Mouse (Mus musculus) forebrain, embryonic 10.5 days (tissue): Measurements from ENCODE around the gene Tfap4. TPM values are rescaled to one million over a fixed set of nuclear protein-coding genes. Genes with fewer than 3 reads are reported as not detected.

ENCODE experiments used
- DNase-seq: peaks from one replicate; pipeline ENCODE4 v3.0.0-alpha.2; 2017; ENCODE audit warnings: low spot score; ENCODE audit errors: extremely low spot score
- H3K27ac ChIP-seq: fragments of 300-500 bp; sonication (generic); 2 replicates; pipeline ENCODE4 v1.5.1; 2016; ENCODE audit warnings: mild to moderate bottlenecking
- H3K27me3 ChIP-seq: fragments of 300-500 bp; sonication (generic); 2 replicates; pipeline ENCODE4 v1.6.1; 2016; ENCODE audit warnings: mild to moderate bottlenecking; ENCODE audit not compliant: poor library complexity, severe bottlenecking
- H3K36me3 ChIP-seq: fragments of 300-500 bp; sonication (generic); replicated peaks from 2 replicates; pipeline ENCODE4 v1.6.1; 2016; ENCODE audit warnings: mild to moderate bottlenecking, moderate library complexity
- H3K4me1 ChIP-seq: fragments of 300-500 bp; sonication (generic); 2 replicates; pipeline ENCODE4 v1.6.1; 2016
- H3K4me3 ChIP-seq: fragments of 300-500 bp; sonication (generic); 2 replicates; pipeline ENCODE4 v1.5.1; 2016; ENCODE audit warnings: mild to moderate bottlenecking, moderate library complexity
- H3K9me3 ChIP-seq: fragments of 300-500 bp; sonication (generic); 2 replicates; pipeline ENCODE4 v1.6.1; 2016; ENCODE audit warnings: mild to moderate bottlenecking, moderate library complexity
- WGBS: fragments of 180-500 bp; shearing (Covaris S2); methylation state at CpG from one replicate; pipeline ENCODE4 v1.1.7; 2016; 5-methylcytosine and 5-hydroxymethylcytosine counted together
- polyA plus RNA-seq: library from polyadenylated mRNA; unstranded; fragments of >200 nt; fragmentation: Nextera tagmentation; extraction: Ambion mirVana; gene quantifications from 2 replicates; pipeline ENCODE4 v1.2.1, GENCODE M21; 2016

The Tfap4 gene
- polyA plus RNA-seq, 1 experiment from 2014 or later, result 32.0 TPM

DNA sequence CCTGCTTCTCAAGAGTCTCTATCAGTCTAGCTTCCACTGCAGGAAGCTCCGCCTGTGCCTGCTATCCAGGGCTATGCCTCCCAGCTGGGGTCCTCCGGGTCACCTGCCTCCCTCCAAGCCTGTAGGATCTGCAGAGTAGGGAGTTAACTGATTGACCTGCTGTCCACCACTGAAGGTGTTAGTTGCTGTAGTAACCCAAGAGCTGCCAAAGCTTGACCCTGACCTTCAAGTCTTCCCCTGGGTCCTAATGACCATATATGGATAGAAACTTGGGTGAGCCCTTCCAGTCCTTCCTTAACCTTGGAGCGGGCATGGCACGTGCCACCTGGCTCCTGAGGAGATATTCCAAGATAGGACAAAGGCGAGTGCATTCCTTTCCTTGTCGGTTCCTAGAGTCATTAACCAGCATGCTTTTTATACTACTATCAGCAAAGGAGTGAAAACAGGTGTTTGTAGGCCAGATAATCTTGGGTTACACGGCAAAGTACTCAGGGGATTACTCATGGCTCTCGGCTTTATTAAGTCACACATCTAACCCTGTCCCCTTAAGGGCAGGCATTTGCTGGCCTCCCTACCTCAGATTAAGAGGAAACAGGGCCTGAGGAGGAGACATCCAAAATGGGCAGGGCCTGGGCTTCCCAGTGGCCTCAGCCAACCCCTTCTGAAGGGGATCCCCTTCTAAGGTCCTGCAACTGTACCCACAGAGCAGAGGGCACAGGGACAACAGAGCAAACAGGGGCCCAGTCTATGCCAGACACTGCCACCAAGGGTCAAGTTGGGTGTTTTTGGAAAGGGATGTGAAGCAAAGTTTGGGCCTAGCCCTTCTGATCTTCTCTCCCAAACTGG, 61.7 kb downstream of the Tfap4 start:
- Histone ChIP-seq H3K27ac (0 out of 2 replicates have a peak overlapping the region, but pooled peaks have one; percentile 4), H3K27me3 (no peaks in the 10 kb centered on the region), H3K4me1 (no peaks in the 10 kb centered on the region; the same call in 1 of the 2 replicates), H3K36me3 (0 out of 2 replicates have a peak, but pooled peaks cover 3% of the 10 kb centered on the region), H3K9me3 (no peaks in the 10 kb centered on the region), H3K4me3 (no peak overlapping the region)
- WGBS, result 83% methylated on average over 8 of the region's 8 CpGs
- DNase-seq, result no peak

- Histone ChIP-seq H3K4me1 (no peaks in the 10 kb centered on the region; the same call in 1 of the 2 replicates), H3K9me3 (no peaks in the 10 kb centered on the region), H3K27me3 (no peaks in the 10 kb centered on the region), H3K36me3 (peaks cover 11% of the 10 kb centered on the region; the same call in 1 of the 2 replicates), H3K27ac (no peak overlapping the region), H3K4me3 (no peak overlapping the region)
- DNase-seq, result no peak
- WGBS, result 92% methylated on average over 3 of the region's 3 CpGs
These were observed 63.2 kb downstream of the Tfap4 start for GRCm38 (mm10) chr16:4496470-4496869.

- DNase-seq, result no peak
- WGBS, result 89% methylated on average over 5 of the region's 5 CpGs
- Histone ChIP-seq H3K4me3 (no peak overlapping the region), H3K4me1 (no peaks in the 10 kb centered on the region; the same call in 1 of the 2 replicates), H3K27ac (no peak overlapping the region), H3K36me3 (peaks cover 12% of the 10 kb centered on the region; the same call in 1 of the 2 replicates), H3K27me3 (no peaks in the 10 kb centered on the region), H3K9me3 (no peaks in the 10 kb centered on the region)
These were observed 63.8 kb downstream of the Tfap4 start for GRCm38 (mm10) chr16:4495861-4496260.

Other genes with a start within 250 kb of the Tfap4 start
- 0.30 and 0.35 TPM in 2 replicates for gene Adcy9, start 139.4 kb downstream of the Tfap4 start, polyA plus RNA-seq
- gene Srl, start 18.0 kb downstream of the Tfap4 start, polyA plus RNA-seq, result 23.8 and 29.4 TPM in 2 replicates
- 22.5 and 23.2 TPM in 2 replicates for gene Glis2, start 34.9 kb upstream of the Tfap4 start, polyA plus RNA-seq
- gene Pam16, start 65.1 kb upstream of the Tfap4 start, polyA plus RNA-seq, result 93.5 and 94.7 TPM in 2 replicates
- gene Vasn, start 80.1 kb upstream of the Tfap4 start, polyA plus RNA-seq, result 9.2 and 9.3 TPM in 2 replicates
- 63.7 and 66.3 TPM in 2 replicates for gene Dnaja3, start 80.1 kb upstream of the Tfap4 start, polyA plus RNA-seq
- 17.6 and 19.1 TPM in 2 replicates for gene Coro7, start 119.9 kb upstream of the Tfap4 start, polyA plus RNA-seq
- gene Nmral1, start 159.5 kb upstream of the Tfap4 start, polyA plus RNA-seq, result 243 and 248 TPM in 2 replicates
- 80.6 and 81.5 TPM in 2 replicates for gene Hmox2, start 166.5 kb upstream of the Tfap4 start, polyA plus RNA-seq
- gene Cdip1, start 230.4 kb upstream of the Tfap4 start, polyA plus RNA-seq, result 110 and 112 TPM in 2 replicates